Mouse (Mus musculus): ENCODE data around the gene Pzp.

The Pzp gene

DNA sequence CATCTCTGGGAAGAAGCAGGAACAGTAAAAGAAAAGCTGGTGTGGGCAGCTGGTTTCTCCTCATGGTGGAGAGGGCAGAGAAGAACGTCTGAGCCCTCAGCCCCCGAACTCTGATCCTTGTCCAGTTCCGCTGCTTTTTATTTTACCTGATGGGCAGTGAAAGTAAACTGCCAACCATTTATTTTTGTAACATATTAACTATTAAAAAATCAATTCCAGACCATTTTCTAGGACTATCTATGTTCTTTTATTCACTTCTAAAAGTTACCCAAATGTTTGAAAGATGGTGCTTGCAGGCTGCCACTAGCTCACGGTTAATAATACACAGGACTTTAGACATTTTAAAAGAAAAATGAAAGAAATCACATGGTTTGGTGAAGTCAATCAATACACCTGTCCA lies at the start of gene Pzp:
TSS of gene Pzp (minus strand) at position 120 of the 400 bp plus-strand sequence.
- no peak for DNase-seq

DNA sequence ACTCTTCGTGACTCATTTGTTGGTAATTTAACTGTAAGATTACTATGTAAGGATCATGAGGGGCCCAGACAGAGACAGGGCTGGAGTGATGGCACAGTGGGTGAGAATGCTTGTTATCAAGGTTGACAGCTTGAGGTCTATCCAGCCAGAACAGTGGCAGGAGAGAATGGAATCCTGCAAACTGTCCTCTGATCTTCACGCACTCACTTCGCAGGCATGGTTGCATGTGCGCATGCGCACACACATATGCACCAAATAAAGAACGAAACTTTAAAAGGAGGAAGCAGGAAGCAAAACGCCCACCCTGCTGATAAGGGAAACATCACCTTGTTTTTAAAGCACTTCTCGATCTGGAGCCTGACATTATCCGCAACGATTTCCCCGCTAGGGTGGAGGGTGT lies 40.1 kb upstream of the Pzp start:
- no peak for DNase-seq

DNA sequence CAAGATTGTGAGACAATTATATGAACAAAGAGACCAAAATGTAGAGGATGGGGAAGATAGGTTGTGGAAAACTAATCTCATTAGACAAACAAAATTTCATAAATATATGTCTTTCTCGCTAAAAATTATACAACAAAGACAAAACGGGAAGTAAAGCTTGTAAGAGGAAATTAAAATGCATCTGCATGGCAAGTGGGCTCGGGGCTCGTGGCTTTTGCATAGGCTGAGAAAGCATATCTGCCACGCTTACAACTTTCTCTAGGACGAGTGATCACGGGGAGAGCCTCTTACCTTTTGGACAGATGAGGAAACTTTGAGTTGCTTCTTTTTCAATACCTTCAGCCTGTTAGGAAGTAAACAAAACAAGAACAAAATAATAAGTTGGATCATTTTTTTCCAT lies 27.5 kb upstream of the Pzp start:
- no peak for DNase-seq

DNA sequence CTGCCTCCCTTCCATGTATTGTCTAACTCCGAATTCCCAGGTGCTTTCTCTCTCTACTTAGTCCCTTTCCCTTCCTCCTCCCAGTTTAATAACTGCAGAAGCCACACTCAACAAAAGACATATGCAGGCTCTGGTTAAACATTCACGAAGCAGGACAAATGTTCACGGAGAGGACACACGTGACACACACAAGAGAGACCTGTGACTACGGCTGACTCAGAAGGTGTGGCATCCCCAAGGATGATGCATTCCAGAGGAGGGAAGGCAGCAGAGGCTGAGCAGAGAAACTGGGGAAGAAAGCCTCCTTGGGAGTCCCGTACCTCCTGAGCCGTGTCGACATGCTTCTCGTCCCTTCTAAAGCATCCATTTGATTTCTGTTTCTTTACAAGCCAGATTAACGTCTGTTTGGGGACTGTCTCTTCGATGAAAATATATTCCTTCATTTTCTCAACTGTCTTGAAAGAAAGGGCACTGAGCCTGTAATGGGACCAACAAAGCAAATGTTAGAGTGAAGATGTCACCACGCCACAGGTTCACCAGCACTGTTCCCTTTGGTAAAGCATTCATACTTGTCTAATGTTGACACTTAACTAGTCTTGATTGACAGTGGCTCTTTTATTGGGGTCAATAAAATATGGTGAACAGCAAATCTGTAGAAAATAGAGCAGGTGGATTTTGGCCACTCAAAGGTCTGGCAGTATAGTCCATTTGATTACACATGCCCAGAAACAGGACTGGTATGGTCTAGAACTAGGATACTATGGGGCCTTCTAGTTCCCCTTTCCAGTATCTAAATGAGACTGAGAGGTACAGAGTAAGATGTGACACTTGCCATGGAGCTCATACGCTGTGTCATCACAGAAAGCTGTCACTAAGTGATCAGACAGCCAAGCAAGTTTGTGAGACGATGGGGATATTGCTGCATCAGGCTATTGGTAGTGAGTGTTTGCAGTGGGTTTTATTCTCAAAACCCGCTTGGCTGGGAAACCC lies 23.2 kb upstream of the Pzp start:
- no peak for DNase-seq

DNA sequence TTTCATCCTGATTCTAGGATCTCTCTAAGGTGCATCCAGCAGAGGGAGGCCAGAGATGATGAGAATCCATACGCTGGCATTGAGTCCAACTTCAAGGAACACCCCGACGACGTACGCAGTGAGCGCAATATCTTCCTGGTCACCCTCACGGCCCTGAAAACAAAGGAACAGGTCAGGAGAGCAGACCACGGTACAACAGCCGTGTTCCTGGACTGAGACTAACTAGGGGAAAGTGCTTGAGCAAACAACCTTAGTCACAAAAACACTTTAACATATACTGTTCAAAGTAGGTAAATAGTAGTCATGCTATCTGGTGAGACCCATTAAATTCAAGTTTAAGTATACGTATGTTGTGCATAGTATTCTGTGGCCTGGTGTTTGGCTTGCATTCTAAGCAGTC lies 22.0 kb upstream of the Pzp start:
- DNase-seq, result no peak

DNA sequence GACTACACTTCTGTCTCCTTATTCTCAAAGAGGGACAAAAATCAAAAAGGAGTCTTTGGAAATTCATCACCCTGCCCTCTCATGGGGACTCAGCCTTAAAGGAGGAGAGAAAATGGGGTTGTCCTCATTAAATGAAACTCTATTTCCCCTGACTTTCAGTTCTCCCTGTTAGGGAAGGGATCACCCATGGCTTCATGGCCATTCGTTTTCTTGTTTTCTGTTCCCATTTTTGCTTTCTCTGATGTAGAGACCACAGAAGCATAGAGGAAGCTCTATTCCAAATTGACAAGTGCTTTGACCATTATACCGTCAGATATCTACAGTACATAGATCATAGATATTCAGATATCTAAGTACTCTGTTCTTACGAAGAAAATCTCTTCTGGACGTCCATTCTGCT lies 18.9 kb upstream of the Pzp start:
- no peak for DNase-seq

DNA sequence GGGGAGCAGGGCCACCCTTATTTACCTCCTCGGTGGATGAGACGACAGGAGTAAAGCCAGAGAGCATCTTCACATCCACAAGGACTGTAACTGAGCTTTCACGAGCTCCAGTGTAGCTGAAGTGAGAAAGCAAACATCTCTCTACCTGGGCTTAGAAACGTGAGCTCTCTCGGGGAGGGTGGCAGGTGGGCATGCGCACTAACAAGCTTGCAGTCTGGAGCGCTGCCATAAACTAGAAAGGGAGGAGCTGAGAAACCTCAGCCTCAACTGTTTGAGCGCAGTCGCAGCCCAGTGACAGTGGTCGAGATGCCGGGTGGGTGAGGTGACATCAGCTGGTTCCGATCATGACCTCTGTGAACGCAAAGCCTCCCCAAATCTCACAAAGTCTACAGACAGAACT lies 16.7 kb upstream of the Pzp start:
- DNase-seq, result no peak

DNA sequence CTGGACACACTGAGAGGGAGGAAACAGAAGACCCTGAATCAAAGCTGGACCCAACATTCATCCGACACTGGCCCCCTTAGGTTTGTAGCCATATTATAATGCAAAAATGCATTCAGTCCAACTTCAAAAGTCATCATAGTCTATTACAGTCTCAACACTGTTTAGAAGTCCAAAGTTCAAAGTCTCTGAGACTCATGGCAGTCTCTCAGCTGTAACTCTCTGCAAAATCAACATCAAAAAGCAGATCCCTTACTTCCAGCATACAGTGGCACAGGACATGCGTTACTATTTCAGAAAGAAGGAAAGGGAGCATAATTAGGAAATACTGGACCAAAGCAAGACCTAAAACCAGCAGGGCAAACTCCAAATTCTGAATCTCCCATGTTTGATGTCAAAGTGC lies 8.7 kb upstream of the Pzp start:
- no peak for DNase-seq

DNA sequence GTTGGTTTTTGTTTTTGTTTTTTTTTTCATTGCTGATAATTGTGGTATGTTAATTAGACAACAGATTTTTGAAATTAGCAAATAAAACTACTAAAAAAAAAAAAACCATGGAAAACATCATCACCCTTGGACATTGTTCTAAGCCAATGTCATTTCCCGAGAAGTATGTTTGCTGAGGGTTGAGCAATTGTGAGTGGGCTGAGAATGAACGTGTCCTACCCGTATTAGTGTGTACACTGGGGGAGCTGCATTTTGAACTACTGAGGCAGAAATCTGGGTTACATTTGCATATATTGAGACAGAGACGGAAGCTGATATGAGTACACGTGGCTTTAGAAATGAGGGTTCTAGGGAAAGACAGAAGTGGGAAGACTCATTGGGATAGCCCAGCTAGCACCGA lies 6.8 kb upstream of the Pzp start:
- DNase-seq, result no peak

DNA sequence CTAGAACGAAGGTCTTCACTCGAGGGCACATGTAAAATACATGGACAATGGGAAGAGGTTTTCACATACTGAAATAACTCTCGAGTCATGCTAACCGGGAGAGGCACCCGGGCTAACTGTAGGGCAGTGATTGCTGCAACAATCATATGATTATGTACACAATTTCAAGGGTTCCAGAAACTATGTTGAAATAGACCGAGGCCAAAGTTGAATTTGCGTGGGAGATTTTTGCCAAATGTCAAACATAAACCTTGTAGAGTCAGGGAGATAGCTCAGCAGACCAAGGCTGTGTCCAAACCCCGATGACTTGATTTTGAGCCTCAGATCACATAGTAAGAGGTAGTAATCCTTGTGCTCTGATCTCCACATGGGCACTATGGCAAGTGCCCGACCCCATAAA lies 6.2 kb upstream of the Pzp start:
- DNase-seq, result no peak

DNA sequence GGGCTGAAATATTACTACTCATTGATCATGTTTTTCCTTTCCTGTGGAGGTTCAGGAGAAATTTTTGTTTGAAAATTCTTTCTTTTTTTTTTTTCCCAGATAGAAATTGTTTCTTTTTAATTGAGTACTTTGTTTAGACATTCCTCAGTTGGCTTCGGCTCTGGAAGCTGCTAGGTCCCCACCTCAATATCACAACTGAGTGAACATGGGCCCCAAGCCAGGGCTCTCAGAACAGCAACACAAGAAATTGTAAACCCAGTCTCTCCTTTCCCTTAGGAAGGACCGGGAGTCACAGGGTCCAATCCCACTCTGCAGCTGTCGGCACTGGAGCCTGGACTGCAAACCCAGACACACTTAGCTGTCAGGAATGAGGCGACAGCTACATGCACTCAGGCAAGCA lies 2.0 kb upstream of the Pzp start:
- DNase-seq, result no peak

DNA sequence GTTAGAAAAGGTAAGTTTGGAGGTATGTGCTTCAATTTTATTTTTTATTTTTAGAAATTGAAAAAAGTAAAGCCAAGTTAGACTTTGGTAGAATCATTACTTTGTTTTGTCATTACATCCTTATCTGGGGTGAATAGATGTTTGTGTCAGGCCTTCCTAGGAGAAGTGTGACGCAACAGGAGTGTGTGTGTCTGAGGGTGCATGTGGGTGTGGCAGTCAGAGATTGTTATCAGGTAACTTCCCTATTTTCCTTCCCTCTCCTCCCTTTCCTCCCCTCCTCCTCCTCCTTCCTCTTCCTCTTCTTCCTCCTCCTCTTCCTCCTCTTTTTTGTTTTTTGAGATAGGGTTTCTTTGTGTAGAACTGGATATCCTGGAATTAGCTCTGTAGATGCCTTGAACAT lies 590 bp upstream of the Pzp start:
- no peak for DNase-seq

DNA sequence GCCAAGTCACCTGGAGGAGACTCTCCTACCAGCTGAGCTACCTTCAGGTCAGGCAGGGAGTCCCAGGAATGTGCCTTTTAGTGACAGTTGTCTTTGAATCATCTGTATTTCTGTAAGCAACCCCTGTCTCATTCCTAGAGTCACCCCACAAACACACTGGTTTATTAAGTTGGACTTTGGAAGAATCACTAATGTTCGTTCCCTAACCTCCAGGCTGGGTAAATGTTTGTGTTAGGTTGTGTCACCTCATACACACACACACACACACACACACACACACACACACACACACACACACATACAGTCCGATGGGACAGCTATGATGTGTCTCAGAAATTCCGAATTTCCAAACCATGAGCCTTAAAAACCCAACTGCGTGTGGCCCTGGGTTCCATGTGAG lies 719 bp downstream of the Pzp start:
- DNase-seq, result no peak

DNA sequence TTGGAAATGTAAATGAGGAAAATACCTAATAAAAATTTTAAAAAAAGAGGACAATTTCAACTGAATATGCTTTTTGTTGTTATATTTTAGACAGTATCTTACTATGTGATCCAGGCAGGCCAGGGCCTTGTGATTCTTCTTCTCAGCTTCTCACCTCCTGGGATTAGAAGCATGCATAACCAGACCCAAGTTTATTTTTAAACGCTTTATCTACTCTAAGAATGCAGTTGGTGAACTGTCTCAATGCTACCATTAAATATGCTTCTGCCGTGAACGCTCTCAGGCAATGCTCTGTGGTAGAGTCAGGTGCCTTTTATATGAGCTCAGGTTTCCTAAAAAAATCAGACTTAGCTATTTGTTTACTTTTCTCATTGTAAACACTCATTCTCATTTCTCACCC lies 3.2 kb downstream of the Pzp start:
- DNase-seq, result no peak

DNA sequence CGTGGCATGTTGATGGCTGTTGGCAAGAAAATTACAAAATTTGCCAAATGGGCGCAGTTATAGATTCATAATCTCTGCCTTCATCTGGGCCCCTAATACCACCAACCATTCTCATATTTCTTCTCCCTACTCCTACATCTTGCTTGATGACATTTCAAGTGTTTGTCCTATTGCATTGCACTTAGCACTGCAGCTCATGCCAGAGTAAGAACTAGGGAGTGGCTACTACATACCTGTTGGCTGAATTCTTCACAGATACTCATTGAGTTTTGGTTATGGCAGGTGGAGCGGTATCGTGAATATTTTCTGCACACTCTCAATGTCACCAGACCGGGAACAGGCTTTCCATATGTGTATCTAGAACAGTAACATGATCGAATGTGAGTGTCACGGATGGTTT lies 7.4 kb downstream of the Pzp start:
- no peak for DNase-seq

DNA sequence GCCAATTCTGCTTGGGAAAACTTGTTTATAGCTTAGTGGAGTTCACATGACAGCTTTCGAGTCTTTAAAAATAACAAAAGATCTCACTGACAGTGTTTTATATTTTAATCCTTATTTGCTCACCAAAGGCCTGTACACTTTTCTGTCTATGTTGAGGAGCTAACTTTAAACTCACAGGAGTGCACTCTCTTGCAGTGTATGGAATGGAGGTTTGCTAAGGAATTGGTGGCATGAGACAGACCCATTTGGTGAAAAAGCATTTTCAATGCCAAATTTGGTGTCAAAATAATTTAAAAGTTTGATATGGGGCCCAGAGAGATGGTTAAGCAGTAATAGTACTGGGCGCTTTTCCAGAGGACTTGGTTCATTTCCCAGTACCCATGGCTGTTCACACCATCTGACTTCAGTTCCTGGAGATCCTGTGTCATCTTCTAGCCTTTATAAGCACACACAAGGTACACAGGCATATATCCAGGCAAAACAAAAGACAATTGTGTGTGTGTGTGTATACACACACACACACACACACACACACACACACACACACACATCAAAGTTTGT lies 20.8 kb downstream of the Pzp start:
- no peak for DNase-seq

DNA sequence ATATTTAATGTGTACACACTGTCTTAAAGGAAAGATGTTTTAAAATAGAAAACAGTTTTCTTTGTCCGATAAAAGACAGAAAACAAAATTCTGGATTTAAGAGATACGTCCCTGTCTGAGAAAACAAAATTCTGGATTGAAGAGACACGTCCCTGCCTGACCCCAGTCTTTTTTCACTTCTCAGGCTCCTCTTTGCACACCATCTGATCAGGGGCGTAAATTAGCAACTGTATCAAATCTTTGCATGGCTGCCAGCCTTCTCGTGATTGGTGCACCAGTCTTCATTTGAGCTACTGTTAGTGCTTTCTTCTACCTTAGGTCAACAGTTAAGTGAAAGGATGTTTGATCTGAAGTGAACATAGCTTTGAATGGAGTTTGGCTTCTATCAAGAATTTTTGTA lies 21.8 kb downstream of the Pzp start:
- DNase-seq, result no peak

DNA sequence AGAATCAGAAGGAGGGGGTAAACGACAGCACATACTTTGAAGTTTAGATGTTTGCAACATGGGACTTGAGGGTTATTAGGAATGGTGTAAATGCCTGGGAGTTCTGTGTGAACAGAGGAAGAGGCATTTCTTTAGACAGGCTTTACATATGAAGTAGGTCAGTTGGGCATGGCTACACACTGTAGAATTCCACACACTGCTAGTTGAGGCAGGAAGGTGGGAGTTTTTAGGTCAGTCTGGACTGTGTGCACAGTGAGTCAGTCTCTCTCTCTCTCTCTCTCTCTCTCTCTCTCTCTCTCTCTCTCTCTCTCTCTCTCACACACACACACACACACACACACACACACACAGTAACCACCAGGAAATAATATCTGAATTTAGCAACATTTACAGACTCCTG lies 31.2 kb downstream of the Pzp start:
- no peak for DNase-seq

DNA sequence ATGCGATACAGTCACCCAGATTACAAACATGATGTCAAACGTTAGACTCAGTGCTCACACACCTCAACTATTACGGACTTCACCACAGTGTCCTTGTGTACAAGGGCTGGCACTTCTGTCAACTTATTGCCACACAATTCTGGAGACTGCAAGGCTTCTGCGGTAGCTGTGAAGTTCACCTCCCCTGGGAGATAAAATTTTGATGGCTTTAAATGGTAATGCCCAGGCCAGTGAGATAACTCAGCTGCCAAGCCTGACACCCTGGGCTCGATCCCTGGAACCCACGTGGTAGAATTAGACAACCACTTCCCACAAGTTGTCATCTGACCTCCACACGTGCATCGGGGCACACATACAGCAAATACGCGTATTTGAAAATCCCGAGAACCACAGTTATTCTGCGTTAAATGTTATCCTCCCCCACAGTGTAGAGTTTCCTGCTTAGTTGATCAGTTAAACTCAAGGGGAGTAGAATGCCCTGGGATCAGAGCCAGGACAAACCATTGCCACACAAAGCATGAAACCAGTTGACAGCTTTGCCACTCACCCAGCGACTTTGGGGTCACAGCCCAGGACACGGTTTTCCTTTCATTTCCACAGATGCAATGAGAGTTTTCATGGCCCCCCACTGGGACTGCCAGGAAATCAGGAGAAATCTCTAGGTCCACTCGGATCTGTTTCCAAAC lies 31.7 kb downstream of the Pzp start:
- DNase-seq, result no peak

DNA sequence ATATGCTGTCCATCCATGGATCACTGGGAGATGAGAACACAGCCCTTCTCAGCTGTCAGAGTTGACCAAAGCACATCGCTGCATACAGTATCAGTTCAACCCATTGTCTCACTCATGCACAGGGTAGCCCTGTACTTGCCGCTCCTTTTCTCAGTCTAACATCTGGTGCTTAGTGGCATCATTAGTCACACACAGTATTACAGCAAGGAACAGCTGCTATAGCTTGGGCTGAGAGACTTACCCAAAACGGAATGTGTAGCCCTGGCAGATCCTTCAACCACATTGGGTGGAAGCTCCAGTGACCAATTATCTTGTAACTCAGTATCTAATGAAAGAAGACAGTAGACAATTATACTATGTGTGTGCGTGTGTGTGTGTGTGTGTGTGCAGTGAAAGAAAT lies 34.6 kb downstream of the Pzp start:
- DNase-seq, result no peak

DNA sequence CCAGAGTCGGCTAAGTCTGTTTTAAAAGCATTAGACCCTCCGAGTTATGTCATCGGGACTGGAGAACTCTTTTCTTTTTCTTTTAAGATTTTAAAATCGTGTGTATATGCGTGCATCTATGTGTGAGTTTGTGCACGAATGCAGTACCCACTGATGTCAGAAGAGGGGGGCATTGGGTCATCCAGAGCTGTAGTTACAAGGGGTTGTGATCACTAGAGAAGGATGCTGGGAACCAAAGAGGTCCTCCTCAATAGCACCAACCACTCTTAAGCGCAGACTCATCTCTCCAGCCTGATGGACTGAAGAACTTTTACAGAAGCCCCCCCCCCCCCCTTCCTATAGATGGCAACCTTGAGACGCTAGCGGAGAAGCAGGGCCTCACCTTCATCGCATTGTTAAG lies 36.4 kb downstream of the Pzp start:
- DNase-seq, result no peak

DNA sequence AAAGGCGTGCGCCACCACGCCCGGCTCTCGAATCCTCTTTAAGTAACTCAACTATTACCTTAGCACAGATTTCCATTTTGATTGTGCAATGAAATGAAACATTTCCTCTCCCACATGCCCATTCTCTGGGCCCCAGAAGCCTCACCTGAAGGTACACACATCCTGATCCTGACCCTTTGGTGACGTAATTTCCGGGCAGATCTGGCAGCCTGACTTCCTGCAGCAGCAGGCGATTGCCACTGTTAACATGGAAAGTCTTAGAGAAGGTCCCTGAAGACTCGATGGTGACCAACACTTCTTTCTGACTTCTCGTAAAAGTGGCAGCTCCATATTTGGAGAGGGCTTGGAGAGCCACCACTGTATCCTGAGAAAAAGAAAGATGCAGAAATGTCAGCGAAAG lies 38.8 kb downstream of the Pzp start:
- DNase-seq, result no peak

DNA sequence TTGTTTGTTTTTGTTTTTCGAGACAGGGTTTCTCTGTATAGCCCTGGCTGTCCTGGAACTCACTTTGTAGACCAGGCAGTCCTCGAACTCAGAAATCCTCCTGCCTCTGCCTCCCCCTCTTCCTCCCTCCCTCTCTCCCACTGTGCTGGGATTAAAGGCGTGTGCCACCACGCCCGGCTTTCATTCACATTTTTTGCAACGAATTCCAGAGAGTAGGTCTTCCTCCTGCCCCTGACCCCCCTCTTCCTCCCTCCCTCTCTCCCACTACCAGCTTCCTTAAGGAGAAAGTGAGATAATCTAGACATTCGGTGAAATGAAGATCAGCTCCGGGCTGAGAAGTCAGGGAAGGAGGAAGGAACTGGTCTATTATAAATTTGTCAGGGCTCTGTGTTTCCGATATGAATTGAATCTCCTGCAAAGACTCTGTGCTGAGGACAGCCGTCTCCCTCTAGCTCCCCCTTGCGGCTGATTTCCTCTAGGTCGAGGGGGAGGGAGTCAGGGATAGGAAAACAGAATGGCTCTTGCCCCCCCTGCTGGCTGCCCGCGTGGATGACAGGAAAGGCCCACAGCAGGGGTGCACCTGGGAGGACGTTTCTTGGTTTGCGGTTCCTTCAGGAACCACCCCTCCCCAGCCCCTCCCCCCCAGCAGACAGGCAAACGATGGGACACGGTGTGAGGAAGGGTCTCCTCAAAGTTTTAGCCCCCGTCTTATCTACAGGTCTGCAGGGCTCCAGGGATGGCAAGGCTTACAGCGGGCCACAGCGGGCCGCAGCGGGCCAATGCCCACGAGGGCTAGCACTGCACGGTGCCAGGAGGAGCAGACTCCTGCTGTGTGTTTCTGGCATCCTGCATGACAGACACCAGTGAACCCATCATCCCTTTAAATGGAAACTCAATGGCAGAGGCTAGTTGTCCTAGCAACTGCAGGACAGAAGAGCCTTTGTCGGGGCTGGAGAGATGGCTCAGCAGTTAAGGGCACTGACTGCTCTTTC lies 46.8 kb downstream of the Pzp start:
- peak; percentile 91 for DNase-seq

All from cerebellum, adult 11-12 months (tissue).